Mouse (Mus musculus): Measurements from ENCODE around the gene Sh2b2.

Gene Sh2b2

DNA sequence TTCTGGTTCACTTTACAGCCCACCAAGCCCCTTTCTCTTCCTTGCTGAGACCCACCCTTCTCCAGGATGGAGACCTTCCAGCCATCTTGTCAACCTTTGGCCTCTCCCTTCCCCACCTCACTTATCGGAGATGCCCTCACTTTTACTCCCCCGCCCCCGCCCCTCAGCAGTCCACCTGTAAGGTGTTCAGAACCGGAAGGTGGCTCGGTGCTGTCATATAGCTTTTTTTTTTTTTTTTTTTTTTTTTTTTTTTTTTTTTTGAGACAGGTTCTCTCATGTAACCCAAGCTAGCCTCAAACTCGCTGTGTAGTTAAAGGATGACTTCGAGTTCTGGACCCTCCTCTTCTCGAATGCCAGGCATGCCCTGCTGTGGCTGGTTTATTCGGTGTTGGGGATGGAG is 73.4 kb downstream of the Sh2b2 start:
- CTCF ChIA-PET: interaction anchor here in 3 of 4 experiments (0.5 to 2.1 kb wide), 4 partner anchors 14 to 535 kb away, joined by 4 to 8 read pairs (median 6); no protein-coding TSS in a partner anchor
- POLR2A ChIA-PET: interaction anchor here in 2 of 4 experiments (0.6 to 1.5 kb wide), 9 partner anchors 8 to 373 kb away, joined by 3 read pairs; partner anchors contain the start of genes Polr2j (in 1 of the 2) and Prkrip1 (in 1 of the 2)

DNA sequence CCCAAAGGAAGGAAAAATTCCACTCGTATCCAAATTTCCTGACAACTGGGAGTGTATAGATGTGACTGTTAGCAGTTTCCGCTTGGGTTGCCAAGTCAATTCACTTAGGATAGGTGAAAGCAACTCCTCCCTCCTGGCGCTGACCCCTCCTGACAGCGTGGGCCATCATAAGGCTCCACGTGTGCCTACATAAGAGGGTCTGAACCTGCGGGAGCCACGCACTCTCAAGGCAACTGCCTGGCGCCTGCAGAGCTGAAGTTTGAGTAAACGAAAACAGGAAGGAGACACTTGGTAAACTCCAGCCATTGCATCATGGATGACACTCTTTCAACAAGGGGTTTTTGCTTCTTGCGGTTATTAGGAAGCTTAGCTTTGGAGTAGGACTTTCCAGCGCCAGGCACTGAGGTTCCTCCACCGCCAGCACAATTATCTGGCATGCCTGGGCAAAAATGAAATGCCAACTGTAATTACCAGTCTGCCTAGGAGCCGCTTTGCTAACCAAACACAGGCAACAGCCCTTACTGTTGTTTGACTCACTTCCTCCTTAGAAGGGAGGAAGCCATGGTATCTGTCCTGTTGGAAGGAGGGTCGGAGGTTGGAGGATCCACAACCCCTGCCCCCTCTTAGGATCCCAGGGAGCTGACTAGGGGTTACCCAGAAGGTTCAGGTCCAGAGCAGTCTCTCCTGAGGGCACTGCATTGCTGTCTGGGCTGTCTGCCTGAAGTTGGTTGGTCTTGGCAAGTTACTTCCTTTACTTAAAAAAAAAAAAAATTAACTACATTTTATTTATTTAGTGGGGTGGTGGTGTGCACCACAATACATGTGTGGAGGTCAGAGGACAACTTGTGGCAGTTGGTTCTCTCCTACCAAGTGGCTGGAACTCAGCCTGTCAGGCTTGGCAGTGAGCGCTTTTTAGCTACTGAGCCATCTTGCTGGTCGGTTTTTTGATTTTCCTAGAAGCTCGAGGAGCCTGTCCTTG is 74.7 kb downstream of the Sh2b2 start:
- CTCF ChIA-PET: interaction anchor here (0.6 to 2.1 kb wide), 6 partner anchors 12 to 270 kb away, joined by 3 to 8 read pairs (median 5); partner anchors contain the start of gene Polr2j (in 1 of the 4)
- POLR2A ChIA-PET: interaction anchor here (0.5 to 1.7 kb wide), 9 partner anchors 9 to 1023 kb away, joined by 3 to 4 read pairs (median 3); partner anchors contain the start of genes Cux1 (in 1 of the 4) and Polr2j (in 1 of the 4)

DNA sequence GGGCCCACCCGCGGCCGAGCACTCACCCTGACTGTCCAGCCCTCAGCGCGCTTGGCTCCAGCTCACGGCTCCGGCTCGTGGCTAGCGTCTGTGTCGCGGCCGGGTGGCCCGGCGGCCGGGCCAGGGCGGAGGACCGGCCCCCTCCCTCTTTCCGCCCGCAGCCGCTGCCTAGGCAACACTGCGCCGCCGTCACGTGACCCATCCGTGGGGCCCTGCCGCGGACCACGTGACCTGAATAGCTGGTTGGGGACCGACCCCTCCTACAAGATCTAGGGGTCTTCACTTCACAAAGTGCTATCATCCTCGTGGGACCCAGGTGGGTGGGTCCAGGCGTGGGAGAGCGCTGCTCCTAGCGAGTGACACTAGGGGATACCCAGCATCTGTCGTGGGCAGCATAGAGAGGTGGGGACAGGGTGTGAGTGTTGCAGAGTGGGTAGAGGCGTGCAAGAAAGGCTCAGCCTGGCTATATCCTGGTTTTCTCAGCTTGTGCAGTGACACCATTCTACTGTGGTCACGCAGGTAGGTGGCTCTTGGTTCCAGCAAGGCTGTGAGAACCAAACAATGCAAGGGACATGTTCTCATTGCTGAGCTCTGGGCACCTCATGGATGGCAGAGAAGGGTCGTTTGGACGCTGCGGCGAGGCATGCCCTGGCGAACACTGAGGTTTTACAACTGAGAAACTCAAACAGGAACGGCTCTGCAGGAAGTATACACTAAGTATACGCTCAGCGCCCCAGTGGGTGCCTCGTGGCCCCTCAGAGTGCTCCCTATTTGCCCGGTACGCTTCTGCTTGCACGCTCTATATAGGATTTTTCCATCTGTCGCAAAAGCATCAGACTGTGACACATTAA is 75.6 kb downstream of the Sh2b2 start, which contains the start of gene Orai2:
TSS of gene Orai2 (minus strand) at position 202 of the 851 bp plus-strand sequence.
- ChIA-PET POLR2A (interaction anchor here in 3 of 4 experiments (0.7 to 2.2 kb wide), 11 partner anchors 11 to 397 kb away, joined by 3 to 7 read pairs (median 3); partner anchors contain the start of genes Cux1 (in 1 of the 3) and Prkrip1 (in 1 of the 3)), CTCF (interaction anchor here (0.6 to 1.5 kb wide), 13 partner anchors 13 to 758 kb away, joined by 3 to 10 read pairs (median 3); partner anchors contain the start of gene Polr2j (in 1 of the 4))

DNA sequence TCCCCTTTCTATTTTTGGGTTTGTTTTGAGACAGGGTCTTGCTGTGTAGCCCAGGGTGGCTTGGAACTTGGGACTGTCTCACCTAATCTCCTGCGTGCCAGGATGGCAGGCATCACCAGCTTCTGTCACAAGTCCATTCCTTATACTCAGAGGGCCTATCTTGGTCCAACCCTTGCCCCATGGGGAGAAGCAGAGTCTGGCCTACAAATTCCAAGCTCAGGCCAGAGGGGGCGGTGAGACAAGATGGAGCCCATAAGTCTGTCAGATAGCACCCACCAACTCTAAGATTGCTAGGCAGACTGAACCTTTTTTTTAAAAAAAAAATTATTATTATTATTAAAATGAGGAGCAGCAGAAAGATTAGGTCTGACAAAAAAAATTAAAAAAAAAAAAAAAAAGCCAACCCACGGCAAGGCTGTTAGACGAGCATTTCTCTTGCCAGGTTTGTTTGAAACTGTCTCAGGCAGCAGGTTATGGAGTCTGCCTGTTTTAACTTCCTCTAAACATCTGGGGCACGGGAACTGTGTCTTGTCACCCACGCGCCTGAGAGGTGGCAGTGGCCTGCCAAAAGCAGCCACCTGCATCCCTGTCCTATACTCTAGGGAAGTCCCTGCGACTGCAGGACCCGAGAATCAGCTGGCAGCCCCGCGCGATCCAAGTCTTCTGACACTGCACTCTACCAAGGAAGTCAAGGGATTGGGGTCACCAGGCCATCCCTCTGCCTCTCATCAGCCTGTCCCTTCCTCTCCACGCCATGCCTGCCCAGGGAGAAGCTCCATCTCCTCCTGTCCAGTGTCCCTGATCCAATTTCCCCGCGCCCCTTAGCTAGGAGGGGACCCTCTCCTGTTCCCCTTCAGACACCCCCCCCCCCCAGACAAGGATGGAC is 76.5 kb downstream of the Sh2b2 start:
- ChIA-PET CTCF (interaction anchor here in 3 of 4 experiments (0.6 to 1.5 kb wide), 11 partner anchors 13 to 759 kb away, joined by 3 to 10 read pairs (median 4); no protein-coding TSS in a partner anchor), POLR2A (interaction anchor here in 3 of 4 experiments (0.6 to 2.2 kb wide), 13 partner anchors 10 to 197 kb away, joined by 3 to 8 read pairs (median 4); partner anchors contain the start of gene Prkrip1 (in 1 of the 3))
